Mouse (Mus musculus): Measurements from ENCODE around the gene Fads3.

GRCm38 (mm10) chr19:10019214-10019760 is 22.1 kb upstream of the Fads3 start:
- TF ChIP-seq USF2 (IDR thresholded peaks at IDR 0.05; ENCODE audit: borderline replicate concordance in 1 of 2, insufficient read depth in 1 of 2, low read depth in 1 of 2, low read length in 2 of 2): no peak
- TF ChIP-seq POLR2A (IDR thresholded peaks at IDR 0.05; ENCODE audit: control insufficient read depth in 1 of 2, insufficient read depth in 1 of 2, low read depth in 1 of 2, low read length in 2 of 2, poor library complexity in 1 of 2): no peak

Measured in MEL (cell line).